Mouse (Mus musculus) common myeloid progenitor, adult 5-6 weeks (primary cell): ENCODE measurements around the gene Ciao2b. TPM values are rescaled to one million over a fixed set of nuclear protein-coding genes. Genes with fewer than 3 reads are reported as not detected.
A peak's percentile ranks its signal among the peaks of the same experiment; 100 is the strongest.
"Not testable (repeated sequence)": the region's sequence is repeated elsewhere in the genome, so short reads cannot be mapped to it uniquely, and the experiment has no call there.

Experiments used
- ATAC-seq: replicated peaks from 2 replicates; pipeline ENCODE4 v1.8.0; 2016; ENCODE audit warnings: low read depth, mild to moderate bottlenecking, moderate TSS enrichment, inconsistent platforms; ENCODE audit not compliant: poor library complexity, severe bottlenecking
- total RNA-seq: library from RNA; stranded (forward); fragments of 200-1000, 187-1606 nt; gene quantifications from 2 replicates; pipeline ENCODE4 v1.2.3, GENCODE M21; 2017

The Ciao2b gene
- total RNA-seq = 25.8 and 28.0 TPM in 2 replicates

GRCm38 (mm10) chr8:104641426-104642323 is at the start of gene Ciao2b:
Gene Ciao2b (minus strand): TSS chr8:104641965.
- peak; percentile 96 for ATAC-seq

GRCm38 (mm10) chr8:104688433-104688832 is 46.7 kb upstream of the Ciao2b start:
- ATAC-seq = no peak

- ATAC-seq = no peak
Measured at GRCm38 (mm10) chr8:104655614-104656013, 13.8 kb upstream of the Ciao2b start.

- ATAC-seq = peak; percentile 100
Measured at GRCm38 (mm10) chr8:104654984-104655383, 13.2 kb upstream of the Ciao2b start.

- not testable (repeated sequence) for ATAC-seq
Measured at GRCm38 (mm10) chr8:104644187-104644586, 2.4 kb upstream of the Ciao2b start.

GRCm38 (mm10) chr8:104642324-104642654 is 524 bp upstream of the Ciao2b start:
- no peak for ATAC-seq

- no peak for ATAC-seq
Measured at GRCm38 (mm10) chr8:104640831-104641370, 864 bp downstream of the Ciao2b start.

GRCm38 (mm10) chr8:104640241-104640640 is 1.5 kb downstream of the Ciao2b start:
- ATAC-seq = no peak

GRCm38 (mm10) chr8:104638010-104638409 is 3.8 kb downstream of the Ciao2b start:
- no peak for ATAC-seq

- ATAC-seq = no peak
Measured at GRCm38 (mm10) chr8:104635004-104635710, 6.6 kb downstream of the Ciao2b start.

GRCm38 (mm10) chr8:104633156-104633744 is 8.5 kb downstream of the Ciao2b start:
- ATAC-seq = no peak

GRCm38 (mm10) chr8:104632486-104632885 is 9.3 kb downstream of the Ciao2b start:
- no peak for ATAC-seq

GRCm38 (mm10) chr8:104631975-104632374 is 9.8 kb downstream of the Ciao2b start:
- peak; percentile 27 for ATAC-seq

GRCm38 (mm10) chr8:104630981-104631663 is 10.6 kb downstream of the Ciao2b start, which contains the start of gene Rrad:
Gene Rrad (minus strand): TSS chr8:104631327.
- peak; percentile 72 for ATAC-seq

- ATAC-seq = peak; percentile 15; the same call in 1 of the 2 replicates
Measured at GRCm38 (mm10) chr8:104630574-104630973, 11.2 kb downstream of the Ciao2b start.

- ATAC-seq = no peak; the same call in 1 of the 2 replicates
Measured at GRCm38 (mm10) chr8:104630111-104630479, 11.7 kb downstream of the Ciao2b start.

- ATAC-seq = peak; percentile 14; the same call in 1 of the 2 replicates
Measured at GRCm38 (mm10) chr8:104629306-104630110, 12.3 kb downstream of the Ciao2b start.

- no peak for ATAC-seq
Measured at GRCm38 (mm10) chr8:104628402-104628801, 13.4 kb downstream of the Ciao2b start.
